Mouse (Mus musculus): ENCODE data around the gene Tmeff1. TPM values are rescaled to one million over a fixed set of nuclear protein-coding genes. Genes with fewer than 3 reads are reported as not detected.
"Not testable (repeated sequence)": the region's sequence is repeated elsewhere in the genome, so short reads cannot be mapped to it uniquely, and the experiment has no call there.

Gene Tmeff1
- polyA plus RNA-seq, 1 experiment from 2014 or later, result 16.7 TPM

- not testable (repeated sequence) for H3K4me2 ChIP-seq (replicated peaks; ENCODE audit: low read depth); H3K36me3 ChIP-seq (ENCODE audit: control insufficient read depth, insufficient read depth, low read length); H3K4me1 ChIP-seq (replicated peaks; ENCODE audit: control insufficient read depth, insufficient read depth); H3K27me3 ChIP-seq (ENCODE audit: control insufficient read depth, insufficient read depth, low read length); H3K9me3 ChIP-seq (ENCODE audit: control insufficient read depth, low read length); H3K9ac ChIP-seq (ENCODE audit: low read length); H3K27ac ChIP-seq (replicated peaks); H3K4me3 ChIP-seq (ENCODE audit: low read depth, low read length)
- peak; percentile 90 for ATAC-seq (ENCODE audit: low FRiP score, low TSS enrichment)
- WGBS, result 42% methylated on average over 4 of the region's 6 CpGs
- DNase-seq (ENCODE audit: low spot score), result peak; percentile 68
- peak; percentile 45 for TF ChIP-seq CTCF (IDR thresholded peaks at IDR 0.05; ENCODE audit: low read depth)
Measured at GRCm38 (mm10) chr4:48679728-48680127, 94.8 kb downstream of the Tmeff1 start.

DNA sequence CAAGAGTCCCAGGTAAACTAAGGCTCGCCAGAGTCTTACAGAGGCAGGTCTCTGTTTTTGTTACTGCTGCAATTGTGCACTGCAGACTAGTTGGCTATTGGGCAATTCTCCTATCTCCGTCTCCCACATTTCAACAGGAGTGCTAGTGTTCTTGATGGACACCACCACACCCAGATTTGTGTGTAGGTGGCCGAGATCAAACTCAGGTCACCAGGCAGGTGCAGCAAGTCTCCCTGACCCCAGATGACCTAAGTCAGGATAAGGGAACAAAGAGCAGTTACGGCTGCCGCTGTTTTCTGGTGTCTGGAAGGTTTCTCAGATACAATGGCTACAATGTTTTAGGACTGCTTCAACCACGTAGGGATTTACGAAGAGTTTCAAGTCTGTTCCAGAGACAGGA, 95.2 kb downstream of the Tmeff1 start:
- H3K4me1 ChIP-seq (replicated peaks; ENCODE audit: control insufficient read depth, insufficient read depth), result 0 out of 2 replicates have a peak, but pooled peaks cover 2% of the 10 kb centered on the region
- H3K36me3 ChIP-seq (ENCODE audit: control insufficient read depth, insufficient read depth, low read length), result no peaks in the 10 kb centered on the region
- WGBS, result 36% methylated on average over 7 of the region's 7 CpGs
- no peak overlapping the region for H3K27ac ChIP-seq (replicated peaks)
- no peaks in the 10 kb centered on the region for H3K9me3 ChIP-seq (ENCODE audit: control insufficient read depth, low read length)
- peak; percentile 65 for DNase-seq (ENCODE audit: low spot score)
- no peaks in the 10 kb centered on the region for H3K27me3 ChIP-seq (ENCODE audit: control insufficient read depth, insufficient read depth, low read length)
- no peak overlapping the region for H3K4me3 ChIP-seq (ENCODE audit: low read depth, low read length)
- H3K4me2 ChIP-seq (replicated peaks; ENCODE audit: low read depth), result peak overlapping the region; percentile 44
- H3K9ac ChIP-seq (ENCODE audit: low read length), result no peak overlapping the region
- no peak for TF ChIP-seq EP300 (optimal IDR thresholded peaks at IDR 0.05)
- TF ChIP-seq CTCF (IDR thresholded peaks at IDR 0.05; ENCODE audit: low read depth), result no peak
- ATAC-seq (ENCODE audit: low FRiP score, low TSS enrichment), result peak; percentile 76

DNA sequence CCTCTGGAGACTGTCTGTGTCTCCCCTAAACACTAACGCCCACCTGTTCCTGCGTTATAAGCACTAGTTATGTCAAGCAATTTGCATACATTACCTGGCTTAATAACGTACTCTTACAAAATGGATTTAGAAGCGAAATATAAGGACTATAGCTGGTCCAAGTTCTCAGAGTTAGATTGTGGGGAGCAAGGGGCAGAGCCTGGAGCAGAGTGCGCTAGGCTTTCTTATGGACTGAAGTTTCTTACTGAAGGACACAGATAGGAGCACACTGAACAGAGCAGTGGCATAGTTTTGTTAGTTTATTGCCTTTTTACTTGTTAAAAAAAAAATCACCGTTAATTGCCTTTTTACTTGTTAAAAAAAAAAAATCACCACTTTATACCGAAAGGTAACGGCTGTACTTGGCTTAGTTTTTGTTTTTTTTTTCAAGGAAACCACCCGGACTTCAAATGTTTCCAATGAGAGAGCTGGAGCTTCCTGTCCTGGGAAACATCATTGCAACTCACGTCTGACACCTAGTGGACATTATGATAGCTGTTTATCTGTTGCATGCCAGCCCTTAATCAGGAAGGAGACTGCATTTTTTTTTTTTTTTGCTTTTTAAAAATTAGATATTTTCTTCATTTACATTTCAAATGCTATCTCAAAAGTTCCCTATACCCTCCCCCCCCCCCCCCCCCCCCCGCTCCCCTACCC, 95.8 kb downstream of the Tmeff1 start:
- Histone ChIP-seq H3K4me3 (ENCODE audit: low read depth, low read length) (no peak overlapping the region), H3K36me3 (ENCODE audit: control insufficient read depth, insufficient read depth, low read length) (no peaks in the 10 kb centered on the region), H3K4me2 (replicated peaks; ENCODE audit: low read depth) (peak overlapping the region; percentile 44), H3K9me3 (ENCODE audit: control insufficient read depth, low read length) (no peaks in the 10 kb centered on the region), H3K27ac (replicated peaks) (0 out of 2 replicates have a peak overlapping the region, but pooled peaks have one; percentile 35), H3K4me1 (replicated peaks; ENCODE audit: control insufficient read depth, insufficient read depth) (0 out of 2 replicates have a peak, but pooled peaks cover 2% of the 10 kb centered on the region), H3K27me3 (ENCODE audit: control insufficient read depth, insufficient read depth, low read length) (no peaks in the 10 kb centered on the region), H3K9ac (ENCODE audit: low read length) (no peak overlapping the region)
- DNase-seq (ENCODE audit: low spot score), result peak; percentile 46
- no peak for ATAC-seq (ENCODE audit: low FRiP score, low TSS enrichment)
- TF ChIP-seq EP300 (optimal IDR thresholded peaks at IDR 0.05) (no peak), CTCF (IDR thresholded peaks at IDR 0.05; ENCODE audit: low read depth) (peak; percentile 86)
- WGBS, result 24% methylated on average over 10 of the region's 11 CpGs

DNA sequence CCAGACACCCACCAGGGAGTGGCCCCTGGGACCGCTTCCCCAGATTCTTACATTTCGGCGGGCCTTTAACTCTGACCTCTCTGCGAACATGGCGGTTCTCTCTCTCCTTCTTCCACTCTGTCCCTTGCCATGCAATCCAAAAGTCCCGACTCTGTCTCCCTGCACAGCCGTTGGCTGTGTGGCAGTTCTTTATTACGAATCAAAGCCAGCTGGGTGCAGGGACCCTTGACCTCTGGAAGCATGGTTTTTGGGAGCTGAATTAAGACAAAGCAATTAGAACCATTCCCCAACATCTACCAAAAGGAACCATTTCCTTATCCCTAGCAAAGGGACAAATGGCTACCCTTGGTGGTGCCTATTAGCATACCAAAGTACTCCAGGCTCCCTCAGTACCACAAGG, 98.2 kb downstream of the Tmeff1 start:
- DNase-seq (ENCODE audit: low spot score), result no peak
- Histone ChIP-seq H3K4me3 (ENCODE audit: low read depth, low read length) (no peak overlapping the region), H3K36me3 (ENCODE audit: control insufficient read depth, insufficient read depth, low read length) (no peaks in the 10 kb centered on the region), H3K27me3 (ENCODE audit: control insufficient read depth, insufficient read depth, low read length) (no peaks in the 10 kb centered on the region), H3K4me1 (replicated peaks; ENCODE audit: control insufficient read depth, insufficient read depth) (0 out of 2 replicates have a peak, but pooled peaks cover 2% of the 10 kb centered on the region), H3K4me2 (replicated peaks; ENCODE audit: low read depth) (no peak overlapping the region), H3K9me3 (ENCODE audit: control insufficient read depth, low read length) (no peaks in the 10 kb centered on the region), H3K27ac (replicated peaks) (no peak overlapping the region), H3K9ac (ENCODE audit: low read length) (no peak overlapping the region)
- ATAC-seq (ENCODE audit: low FRiP score, low TSS enrichment), result no peak
- WGBS, result 94% methylated on average over 8 of the region's 8 CpGs
- TF ChIP-seq EP300 (optimal IDR thresholded peaks at IDR 0.05), result no peak
- TF ChIP-seq CTCF (IDR thresholded peaks at IDR 0.05; ENCODE audit: low read depth), result no peak

GRCm38 (mm10) chr4:48683633-48684209, 98.7 kb downstream of the Tmeff1 start:
- not testable (repeated sequence) for H3K9ac ChIP-seq (ENCODE audit: low read length); H3K9me3 ChIP-seq (ENCODE audit: control insufficient read depth, low read length); H3K27ac ChIP-seq (replicated peaks); ATAC-seq (ENCODE audit: low FRiP score, low TSS enrichment); H3K36me3 ChIP-seq (ENCODE audit: control insufficient read depth, insufficient read depth, low read length); H3K4me2 ChIP-seq (replicated peaks; ENCODE audit: low read depth); H3K4me1 ChIP-seq (replicated peaks; ENCODE audit: control insufficient read depth, insufficient read depth); H3K27me3 ChIP-seq (ENCODE audit: control insufficient read depth, insufficient read depth, low read length); H3K4me3 ChIP-seq (ENCODE audit: low read depth, low read length); DNase-seq (ENCODE audit: low spot score)
- 90% methylated on average over 14 of the region's 21 CpGs for WGBS

DNA sequence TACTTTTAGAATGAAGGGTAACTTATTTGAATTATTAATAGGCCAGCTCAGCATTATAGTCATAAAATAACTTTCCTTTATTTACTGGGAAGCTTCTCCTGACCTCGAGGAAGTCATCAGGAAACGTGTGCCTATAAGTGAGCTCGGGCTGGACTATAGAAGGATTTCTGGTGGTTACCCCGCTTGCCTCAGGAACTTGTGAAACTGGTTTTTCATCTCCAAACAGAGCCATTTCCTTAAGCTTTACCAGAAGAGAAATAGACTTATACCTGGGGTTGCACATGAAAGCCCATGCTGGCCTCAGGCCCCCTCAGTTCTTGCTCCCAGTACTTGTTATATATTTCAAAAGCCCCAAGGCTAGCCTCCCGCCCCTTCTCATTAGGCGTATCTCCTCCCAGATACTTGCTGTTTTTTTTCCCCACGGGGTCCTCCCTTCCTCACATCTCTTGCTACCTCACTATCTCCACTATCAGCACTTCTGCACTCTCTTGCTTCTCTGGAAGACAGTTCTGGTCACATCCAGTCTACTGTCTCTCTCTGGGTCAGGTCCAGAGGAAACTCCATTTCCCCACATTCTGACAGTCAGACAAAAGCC, 99.7 kb downstream of the Tmeff1 start:
- Histone ChIP-seq H3K36me3 (ENCODE audit: control insufficient read depth, insufficient read depth, low read length) (no peaks in the 10 kb centered on the region), H3K4me3 (ENCODE audit: low read depth, low read length) (no peak overlapping the region), H3K27me3 (ENCODE audit: control insufficient read depth, insufficient read depth, low read length) (no peaks in the 10 kb centered on the region), H3K9ac (ENCODE audit: low read length) (no peak overlapping the region), H3K4me2 (replicated peaks; ENCODE audit: low read depth) (no peak overlapping the region), H3K9me3 (ENCODE audit: control insufficient read depth, low read length) (no peaks in the 10 kb centered on the region), H3K4me1 (replicated peaks; ENCODE audit: control insufficient read depth, insufficient read depth) (0 out of 2 replicates have a peak, but pooled peaks cover 2% of the 10 kb centered on the region), H3K27ac (replicated peaks) (no peak overlapping the region)
- WGBS, result 56% methylated on average over 7 of the region's 7 CpGs
- peak; percentile 22 for DNase-seq (ENCODE audit: low spot score)
- ATAC-seq (ENCODE audit: low FRiP score, low TSS enrichment), result no peak
- TF ChIP-seq CTCF (IDR thresholded peaks at IDR 0.05; ENCODE audit: low read depth) (no peak), EP300 (optimal IDR thresholded peaks at IDR 0.05) (no peak)

All from stomach, postnatal 0 days (tissue).